Mouse (Mus musculus) liver, embryonic 14.5 days (tissue): ENCODE measurements around the gene Bcr. TPM values are rescaled to one million over a fixed set of nuclear protein-coding genes. Genes with fewer than 3 reads are reported as not detected.

Source experiments
- ATAC-seq: fragments of 200-750 bp; cut with Nextera tagmentation; 2 replicates; pipeline ENCODE4 v1.8.0; 2017; ENCODE audit warnings: moderate number of reproducible peaks, mild to moderate bottlenecking, moderate library complexity; ENCODE audit not compliant: insufficient read depth
- DNase-seq, 3 experiments: peaks; one replicate each; pipeline ENCODE4 v3.0.0-alpha.2; 2012 to 2013; ENCODE audit warnings: low read depth in 3 of 3, low spot score in 3 of 3
- H3K27ac ChIP-seq: fragments of 300-500 bp; sonication (generic); 2 replicates; pipeline ENCODE4 v1.5.1; 2014; ENCODE audit warnings: moderate library complexity, mild to moderate bottlenecking, control low read depth, inconsistent platforms
- H3K27me3 ChIP-seq: fragments of 300-500 bp; sonication (generic); 2 replicates; pipeline ENCODE4 v1.6.1; 2014; ENCODE audit warnings: mild to moderate bottlenecking, low read length, moderate library complexity; ENCODE audit not compliant: control insufficient read depth, insufficient read depth
- H3K36me3 ChIP-seq: fragments of 300-500 bp; sonication (generic); replicated peaks from 2 replicates; pipeline ENCODE4 v1.6.1; 2014; ENCODE audit warnings: low read depth; ENCODE audit not compliant: control insufficient read depth, insufficient read depth
- H3K4me1 ChIP-seq, 2 experiments: fragments of 200-500 bp in 1 of 2; fragments of 300-500 bp in 1 of 2; sonication (generic) in 1 of 2; replicated peaks; 2 replicates each; pipeline ENCODE4 v1.6.1; 2012 to 2014; ENCODE audit warnings: antibody characterized with exemption in 1 of 2, inconsistent platforms in 1 of 2, low read length in 1 of 2; ENCODE audit not compliant: control insufficient read depth in 2 of 2, insufficient read depth in 2 of 2
- H3K4me2 ChIP-seq: fragments of 300-500 bp; sonication (generic); 2 replicates; pipeline ENCODE4 v1.6.1; 2014; ENCODE audit warnings: low read depth, mild to moderate bottlenecking, control low read depth, moderate library complexity
- H3K4me3 ChIP-seq, 2 experiments: fragments of 200-500 bp in 1 of 2; fragments of 300-500 bp in 1 of 2; sonication (generic) in 1 of 2; 2 replicates each; pipeline ENCODE4 v1.5.1; 2012 to 2014; ENCODE audit warnings: low read depth in 2 of 2, low read length in 2 of 2, mild to moderate bottlenecking in 2 of 2, control low read depth in 1 of 2, inconsistent platforms in 1 of 2, moderate library complexity in 1 of 2; ENCODE audit not compliant: insufficient read depth in 1 of 2
- H3K9ac ChIP-seq: fragments of 300-500 bp; sonication (generic); replicated peaks from 2 replicates; pipeline ENCODE4 v1.6.1; 2014; ENCODE audit warnings: mild to moderate bottlenecking, control low read depth, moderate library complexity
- H3K9me3 ChIP-seq: fragments of 300-500 bp; sonication (generic); 2 replicates; pipeline ENCODE4 v1.6.1; 2016; ENCODE audit warnings: low read length, mixed read lengths; ENCODE audit not compliant: control insufficient read depth
- CTCF ChIP-seq: IDR thresholded peaks from 2 replicates; pipeline ENCODE4 v1.5.1; 2016; ENCODE audit warnings: antibody characterized with exemption, low read depth, control low read depth
- EP300 ChIP-seq: IDR thresholded peaks from 2 replicates; pipeline ENCODE4 v1.6.1; 2016; ENCODE audit warnings: antibody characterized with exemption, low read depth
- WGBS: fragments of 180-500 bp; shearing (Covaris S2); extraction: QIAGEN DNeasy Blood & Tissue Kit; methylation state at CpG from one replicate; pipeline ENCODE4 v1.1.7; 2014; ENCODE audit not compliant: insufficient replicate concordance; 5-methylcytosine and 5-hydroxymethylcytosine counted together
- polyA plus RNA-seq, 2 experiments: library from polyadenylated mRNA; depleted of rRNA in 1 of 2; stranded (reverse) in 1 of 2; unstranded in 1 of 2; fragments of >200 nt; fragmentation: Nextera tagmentation in 1 of 2; extraction: Ambion mirVana in 1 of 2; gene quantifications; 2 replicates each; pipeline versions ENCODE4 v1.2.1 to v1.2.3; 2012 to 2014

Gene Bcr
- polyA plus RNA-seq, 2 experiments, result 0.85 to 3.5 TPM

DNA sequence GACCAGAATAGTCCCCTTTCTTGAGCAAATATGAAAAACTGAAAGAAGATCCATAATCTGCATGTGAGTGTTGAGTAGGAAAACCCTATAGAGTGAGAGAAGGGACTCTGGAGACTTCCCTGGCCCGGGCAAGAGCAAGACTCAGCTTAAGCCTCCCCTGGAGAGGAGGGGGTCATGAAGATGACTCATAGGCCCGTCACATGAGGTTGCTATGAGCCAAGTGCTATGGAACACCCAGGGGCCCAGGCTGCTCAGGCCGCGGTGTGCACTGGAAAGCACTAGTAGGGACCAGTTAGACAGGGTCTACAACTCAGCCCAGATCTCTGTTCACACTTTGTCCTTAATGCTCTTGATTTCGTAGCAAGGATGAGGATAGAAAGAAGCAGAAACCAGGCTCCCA lies 54.8 kb downstream of the Bcr start:
- WGBS, result 70% methylated on average over 5 of the region's 5 CpGs
- H3K9ac ChIP-seq, result no peak overlapping the region
- no peak for ATAC-seq

DNA sequence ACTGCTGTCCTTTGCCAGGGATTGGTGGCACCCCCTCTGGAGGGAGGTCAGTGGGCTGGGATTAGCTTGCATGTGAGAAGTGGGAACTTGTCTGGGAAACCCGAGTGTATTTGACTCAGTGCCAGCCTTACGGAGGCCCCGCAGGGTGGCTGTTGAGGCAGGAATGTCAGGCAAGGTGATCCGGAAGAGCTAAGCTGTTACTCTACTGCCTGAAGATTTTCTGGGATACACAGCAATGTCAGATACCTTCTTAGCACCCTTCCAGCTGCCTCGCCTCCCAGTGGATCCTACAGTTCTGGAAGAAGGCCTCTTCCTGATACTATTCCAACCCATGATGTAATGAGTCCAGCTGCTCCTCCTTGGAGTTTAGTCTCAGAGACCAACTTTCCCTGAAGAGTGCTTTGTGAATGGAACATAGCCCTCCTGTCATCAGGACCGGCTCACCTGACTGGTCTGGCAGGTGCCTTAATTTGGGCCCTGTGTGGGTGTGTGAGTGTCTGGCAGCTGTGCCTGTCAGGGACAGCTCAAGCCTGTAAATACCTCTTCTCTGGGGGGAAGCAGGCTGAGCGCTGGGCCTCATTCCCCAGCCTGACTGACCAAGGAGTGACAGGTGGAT lies 56.6 kb downstream of the Bcr start:
- WGBS, result 74% methylated on average over 7 of the region's 7 CpGs
- no peak overlapping the region for H3K9ac ChIP-seq
- ATAC-seq, result no peak
- H3K36me3 ChIP-seq, result no peaks in the 10 kb centered on the region
- no peak overlapping the region for H3K4me2 ChIP-seq
- H3K27ac ChIP-seq, result no peak overlapping the region
- no peaks in the 10 kb centered on the region for H3K9me3 ChIP-seq
- H3K4me1 ChIP-seq, result peaks cover 0 to 2% of the 10 kb centered on the region in 2 experiments; a peak in 2 of 4 replicates
- DNase-seq, result no peak
- H3K27me3 ChIP-seq, result no peaks in the 10 kb centered on the region
- H3K4me3 ChIP-seq, result no peak overlapping the region
- TF ChIP-seq CTCF (no peak), EP300 (no peak)

More for the DNA sequence above, 54.8 kb downstream of the Bcr start:
- Histone ChIP-seq H3K4me1 (peaks cover 0 to 2% of the 10 kb centered on the region in 2 experiments; a peak in 1 of 4 replicates), H3K27me3 (no peaks in the 10 kb centered on the region), H3K4me3 (no peak overlapping the region), H3K36me3 (no peaks in the 10 kb centered on the region), H3K27ac (no peak overlapping the region), H3K9me3 (no peaks in the 10 kb centered on the region), H3K4me2 (no peak overlapping the region)
- TF ChIP-seq CTCF, result no peak
- no peak for DNase-seq

DNA sequence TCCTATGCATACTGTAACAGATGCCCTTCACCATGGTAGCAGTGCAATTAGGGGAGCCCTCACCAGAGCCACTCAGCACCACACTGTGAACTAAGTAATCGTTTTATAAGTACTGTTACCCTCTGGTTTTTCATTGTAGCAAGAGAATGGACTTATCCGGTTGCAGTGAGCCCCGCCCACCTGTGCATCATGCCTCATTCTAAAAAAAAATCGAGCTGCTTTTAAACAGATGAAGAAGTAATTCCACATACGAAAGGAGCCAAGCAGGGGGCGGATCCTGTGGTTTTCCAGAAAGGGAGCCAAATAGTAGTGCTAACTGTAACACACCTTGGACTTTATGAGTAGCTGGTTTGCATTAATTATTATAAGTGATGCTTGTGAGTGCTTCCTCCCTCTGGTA lies 58.1 kb downstream of the Bcr start:
- no peaks in the 10 kb centered on the region for H3K36me3 ChIP-seq
- H3K27me3 ChIP-seq, result no peaks in the 10 kb centered on the region
- DNase-seq (no peak), ATAC-seq (no peak)
- H3K9me3 ChIP-seq, result no peaks in the 10 kb centered on the region
- no peak overlapping the region for H3K4me3 ChIP-seq
- no peak overlapping the region for H3K9ac ChIP-seq
- no peak overlapping the region for H3K27ac ChIP-seq
- WGBS, result 58% methylated on average over 6 of the region's 6 CpGs
- H3K4me1 ChIP-seq, result peaks cover 0 to 2% of the 10 kb centered on the region in 2 experiments; a peak in 2 of 4 replicates
- no peak for TF ChIP-seq CTCF
- TF ChIP-seq EP300, result no peak
- no peak overlapping the region for H3K4me2 ChIP-seq

DNA sequence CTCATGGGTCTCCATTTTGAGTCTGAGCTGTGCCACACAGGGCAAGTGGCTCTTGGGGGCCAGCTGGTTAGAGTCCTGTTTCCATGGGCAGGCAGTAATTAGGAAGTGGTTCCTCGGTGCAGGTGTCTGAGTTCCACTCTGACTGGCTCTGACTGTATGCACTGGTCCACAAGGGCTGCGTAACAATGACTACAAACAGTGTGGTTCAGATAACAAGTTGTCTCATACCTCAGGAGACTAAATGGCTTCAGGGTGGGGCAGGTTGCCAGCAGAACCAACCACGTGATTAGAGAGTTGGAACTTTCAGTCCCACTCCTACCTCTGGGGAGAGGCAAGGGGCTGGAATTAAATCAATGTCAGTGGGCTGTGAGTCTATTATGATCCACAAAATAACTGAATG lies 59.0 kb downstream of the Bcr start:
- H3K4me2 ChIP-seq, result no peak overlapping the region
- no peaks in the 10 kb centered on the region for H3K27me3 ChIP-seq
- no peak for DNase-seq
- no peak overlapping the region for H3K27ac ChIP-seq
- no peaks in the 10 kb centered on the region for H3K36me3 ChIP-seq
- 26% methylated on average over 3 of the region's 3 CpGs for WGBS
- TF ChIP-seq EP300, result no peak
- H3K4me1 ChIP-seq, result peaks cover 0 to 5% of the 10 kb centered on the region in 2 experiments; a peak in 2 of 4 replicates
- no peaks in the 10 kb centered on the region for H3K9me3 ChIP-seq
- ATAC-seq, result no peak
- no peak overlapping the region for H3K4me3 ChIP-seq
- no peak overlapping the region for H3K9ac ChIP-seq

DNA sequence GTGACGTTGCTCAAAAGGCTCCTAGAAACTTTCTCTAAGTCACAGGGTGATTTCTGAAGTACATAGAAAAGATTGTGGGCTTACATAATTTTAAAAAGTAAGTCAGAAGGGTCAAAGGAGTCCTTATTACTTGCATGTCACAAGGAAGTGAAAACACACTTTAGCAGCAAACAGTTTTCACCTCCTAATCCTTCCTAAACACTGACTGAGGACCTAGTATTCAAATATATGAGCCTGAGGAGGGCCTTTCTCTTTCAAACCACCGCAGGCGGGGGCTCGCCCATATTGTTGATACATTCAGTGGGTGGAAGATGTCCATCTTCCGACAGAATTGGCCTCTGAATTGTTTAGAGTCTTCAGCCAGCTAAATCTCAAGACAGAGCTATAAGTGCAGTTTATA lies 59.8 kb downstream of the Bcr start:
- no peak overlapping the region for H3K4me3 ChIP-seq
- H3K27ac ChIP-seq, result no peak overlapping the region
- DNase-seq (no peak), ATAC-seq (no peak)
- no peak overlapping the region for H3K9ac ChIP-seq
- TF ChIP-seq EP300 (no peak), CTCF (no peak)
- no peak overlapping the region for H3K4me2 ChIP-seq
- H3K4me1 ChIP-seq, result peaks cover 0 to 5% of the 10 kb centered on the region in 2 experiments; a peak in 2 of 4 replicates
- H3K9me3 ChIP-seq, result no peaks in the 10 kb centered on the region
- H3K27me3 ChIP-seq, result no peaks in the 10 kb centered on the region
- H3K36me3 ChIP-seq, result no peaks in the 10 kb centered on the region
- WGBS, result 59% methylated on average over 5 of the region's 5 CpGs
